8 mouse cellular contexts compared by ENCODE assay signal in genomic region chr13:29985101-29985854, GRCm38 (mm10). TPM values are rescaled to one million over a fixed set of nuclear protein-coding genes. Genes with fewer than 3 reads are reported as not detected.
DNase-seq lines count a peak whose midpoint lies in the region; ATAC-seq and TF ChIP-seq lines count a peak whose summit lies in the region.

No protein-coding gene starts in this region.

- peak; percentile 24 to 43 for DNase-seq in cerebellum, postnatal 36 days
- DNase-seq in kidney, adult 18-20 months = peak; percentile 35
- no peak for DNase-seq in limb, embryonic 14.5 days (ENCODE audit: low spot score)
- peak; percentile 47 for DNase-seq in naive thymus-derived CD4-positive, alpha-beta T cell, adult 2 months (ENCODE audit: low read depth)

- peaks cover 57% of the 10 kb centered on the region for H3K4me1 ChIP-seq in erythroblast, embryonic 14.5 days (ENCODE audit: control insufficient read depth)
- H3K4me1 ChIP-seq in limb, embryonic 14.5 days (ENCODE audit: control insufficient read depth, insufficient read depth, low read length) = peaks cover 7% of the 10 kb centered on the region; the same call in 1 of the 2 replicates
- H3K4me1 ChIP-seq in testis, adult 2 months (ENCODE audit: control insufficient read depth, insufficient read depth, low read length) = no peaks in the 10 kb centered on the region; the same call in 1 of the 2 replicates

- no peak for TF ChIP-seq CTCF in testis, adult 2 months (IDR thresholded peaks at IDR 0.05; ENCODE audit: control insufficient read depth, insufficient read depth, insufficient replicate concordance, low read depth, low read length)

- peak overlapping the region; percentile 95 for H3K9ac ChIP-seq in limb, embryonic 14.5 days (ENCODE audit: low read depth, low read length, severe bottlenecking)

- H3K9me3 ChIP-seq in erythroblast, embryonic 14.5 days (ENCODE audit: control insufficient read depth, low read length) = no peaks in the 10 kb centered on the region
- no peaks in the 10 kb centered on the region for H3K9me3 ChIP-seq in limb, embryonic 14.5 days (ENCODE audit: control insufficient read depth, low read length)

- WGBS in limb, embryonic 14.5 days = 0% methylated on average over 50 of the region's 62 CpGs

- peaks cover 16% of the 10 kb centered on the region for H3K36me3 ChIP-seq in erythroblast, embryonic 14.5 days (ENCODE audit: control insufficient read depth)
- H3K36me3 ChIP-seq in limb, embryonic 14.5 days (ENCODE audit: control insufficient read depth, insufficient read depth, low read length) = no peaks in the 10 kb centered on the region
- H3K36me3 ChIP-seq in testis, adult 2 months (ENCODE audit: control insufficient read depth, insufficient read depth, low read length) = no peaks in the 10 kb centered on the region

- no peak for TF ChIP-seq POLR2A in limb, embryonic 14.5 days (IDR thresholded peaks at IDR 0.05; ENCODE audit: borderline replicate concordance, extremely low read depth, insufficient read depth, insufficient read length)
- no peak for TF ChIP-seq POLR2A in testis, adult 2 months (IDR thresholded peaks at IDR 0.05; ENCODE audit: control insufficient read depth, low read depth, low read length)

- H3K4me2 ChIP-seq in limb, embryonic 14.5 days (replicated peaks; ENCODE audit: low read depth, low read length, severe bottlenecking) = peak overlapping the region; percentile 91

- no peaks in the 10 kb centered on the region for H3K27me3 ChIP-seq in erythroblast, embryonic 14.5 days (ENCODE audit: control insufficient read depth)
- H3K27me3 ChIP-seq in limb, embryonic 14.5 days (ENCODE audit: control insufficient read depth, insufficient read depth, low read length) = no peaks in the 10 kb centered on the region
- peaks cover 4% of the 10 kb centered on the region for H3K27me3 ChIP-seq in testis, adult 2 months (ENCODE audit: control insufficient read depth, insufficient read depth, low read length)

- ATAC-seq in erythroblast, adult 5-6 weeks (replicated peaks; ENCODE audit: low FRiP score, poor library complexity, severe bottlenecking) = no peak
- 0 out of 2 replicates have a peak, but pooled peaks have one; percentile 0 for ATAC-seq in granulocyte monocyte progenitor cell, adult 5-6 weeks (replicated peaks; ENCODE audit: poor library complexity, severe bottlenecking)
- ATAC-seq in limb, embryonic 14.5 days (ENCODE audit: low FRiP score, low read depth) = no peak

- peak overlapping the region; percentile 88 for H3K4me3 ChIP-seq in erythroblast, embryonic 14.5 days (replicated peaks)
- H3K4me3 ChIP-seq in limb, embryonic 14.5 days (replicated peaks; ENCODE audit: low read length) = peak overlapping the region; percentile 86
- peak overlapping the region; percentile 82 for H3K4me3 ChIP-seq in testis, adult 2 months (ENCODE audit: control insufficient read depth, low read depth, low read length)

- peak overlapping the region; percentile 99 for H3K27ac ChIP-seq in limb, embryonic 14.5 days (replicated peaks; ENCODE audit: low read depth, low read length)
- H3K27ac ChIP-seq in testis, adult 2 months (ENCODE audit: control insufficient read depth, insufficient read depth, low read depth, low read length) = peak overlapping the region; percentile 87

RNA-seq across cellular contexts. Expression of gene E2f3, which starts 0.6 kb away (rescaled TPM):
- polyA plus RNA-seq in erythroblast, embryonic 14.5 days (2012) = 1.1 and 1.2 TPM in 2 replicates
- total RNA-seq in erythroblast, adult 5-6 weeks (2015; ENCODE audit: low replicate concordance) = 2.9 and 4.4 TPM in 2 replicates
- 2.4 and 4.1 TPM in 2 replicates for total RNA-seq in erythroblast, adult 5-6 weeks (2017; ENCODE audit: low replicate concordance)
- total RNA-seq in granulocyte monocyte progenitor cell, adult 5-6 weeks (2014; fragmentation: Nextera tagmentation) = 19.8 and 22.6 TPM in 2 replicates
- 8.7 and 11.2 TPM in 2 replicates for total RNA-seq in granulocyte monocyte progenitor cell, adult 5-6 weeks (2017)
- 23.6 and 23.8 TPM in 2 replicates for polyA plus RNA-seq in limb, embryonic 14.5 days (2012; rRNA removed)
- polyA plus RNA-seq in limb, embryonic 14.5 days (2014; fragmentation: Nextera tagmentation; extraction: Ambion mirVana) = 10.2 and 11.1 TPM in 2 replicates
- polyA plus RNA-seq in testis, adult 2 months (2012; rRNA removed) = 1.1 TPM in 2 replicates
